Mouse (Mus musculus): ENCODE measurements around the gene Timm50. TPM values are rescaled to one million over a fixed set of nuclear protein-coding genes. Genes with fewer than 3 reads are reported as not detected.

Gene Timm50
- total RNA-seq (2021) = 10 to 100 TPM; 66.3 to 66.6 TPM
- long read RNA-seq, experiment 1, transcript Timm50-201 (11 exons, 1,515 nt) = major isoform, 124 of 135 reads
- long read RNA-seq, experiment 1, partial matches to known transcripts = 0 of 135 reads
- long read RNA-seq, experiment 1, other reads (novel, unspliced or antisense) = 11 of 135 reads
- long read RNA-seq, experiment 2, transcript Timm50-201 (11 exons, 1,515 nt) = major isoform, 64 of 78 reads
- long read RNA-seq, experiment 2, partial matches to known transcripts = 5 of 78 reads
- long read RNA-seq, experiment 2, other reads (novel, unspliced or antisense) = 9 of 78 reads

DNA sequence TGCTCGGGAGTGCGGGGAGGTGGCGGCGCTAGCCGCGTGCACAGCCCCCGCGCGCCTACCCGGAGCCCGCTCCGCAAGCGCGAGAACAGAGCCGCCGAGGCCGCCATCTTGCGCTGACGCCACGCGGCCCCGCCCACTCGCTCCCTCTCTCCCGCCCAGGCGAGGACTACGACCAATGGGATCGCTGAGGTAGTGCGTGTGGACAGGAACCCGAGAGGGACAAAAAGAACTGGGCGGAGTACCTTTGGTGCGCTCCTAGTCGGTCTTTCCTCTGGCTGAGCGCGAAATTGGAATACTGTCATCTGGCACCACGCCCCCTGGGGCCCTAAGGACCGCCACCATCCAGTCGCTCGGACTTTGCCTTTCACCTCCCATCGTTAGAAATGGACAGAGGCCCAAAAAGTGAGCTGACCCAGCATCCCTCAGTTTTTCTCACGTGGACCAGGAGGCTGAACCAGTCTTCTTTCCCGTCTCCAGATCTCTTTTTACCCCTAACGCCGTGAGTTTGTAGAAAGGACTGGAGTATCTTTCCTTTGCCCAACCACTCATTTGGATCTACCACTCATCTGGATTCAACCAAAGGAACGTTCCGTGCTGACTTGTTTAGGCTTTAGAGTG is at the start of gene Timm50:
Gene Timm50 (minus strand): TSS at position 147 of the 618 bp plus-strand sequence.
- DNase-seq = peak; percentile 98 to 99

DNA sequence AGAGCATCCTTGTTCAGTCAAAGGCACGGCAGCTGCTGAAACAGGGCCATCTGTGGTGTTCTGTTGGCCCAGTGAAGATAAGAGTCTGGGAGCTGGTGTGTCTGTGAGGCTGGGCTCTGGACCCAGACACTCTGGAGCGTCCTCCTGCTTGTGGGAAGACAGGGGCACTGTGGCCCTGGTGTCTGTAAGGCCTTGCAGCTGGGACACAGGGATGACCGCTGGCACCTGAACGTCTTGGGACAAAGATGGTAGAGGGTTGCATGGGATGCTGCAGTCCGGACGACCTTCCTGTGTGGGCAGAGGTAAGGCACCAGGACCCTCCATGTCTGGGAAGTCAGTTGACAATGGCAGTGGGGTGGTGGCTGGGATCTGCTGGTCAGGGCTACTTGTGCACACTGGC is 48.4 kb upstream of the Timm50 start:
- no peak for DNase-seq

DNA sequence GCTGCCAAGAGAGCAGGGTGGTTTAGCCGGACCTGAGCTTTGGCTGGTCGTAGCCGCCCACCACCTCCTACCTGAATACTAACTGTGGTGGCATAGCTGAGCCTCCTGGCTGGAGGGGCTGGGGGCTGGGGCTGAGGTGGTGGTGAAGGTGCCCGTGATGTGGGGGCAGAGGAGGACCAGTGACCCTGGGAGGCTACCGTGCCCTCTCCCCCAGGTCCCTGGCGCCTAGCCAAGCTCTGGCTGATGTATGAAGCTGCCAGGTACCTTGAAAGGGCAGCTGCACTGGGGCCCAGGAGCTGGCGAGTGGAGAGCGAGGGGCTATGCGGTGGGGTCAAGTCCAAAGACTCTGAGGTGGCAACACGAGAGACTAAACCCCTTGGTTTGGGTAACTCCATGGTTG is 48.0 kb upstream of the Timm50 start:
- DNase-seq = no peak

DNA sequence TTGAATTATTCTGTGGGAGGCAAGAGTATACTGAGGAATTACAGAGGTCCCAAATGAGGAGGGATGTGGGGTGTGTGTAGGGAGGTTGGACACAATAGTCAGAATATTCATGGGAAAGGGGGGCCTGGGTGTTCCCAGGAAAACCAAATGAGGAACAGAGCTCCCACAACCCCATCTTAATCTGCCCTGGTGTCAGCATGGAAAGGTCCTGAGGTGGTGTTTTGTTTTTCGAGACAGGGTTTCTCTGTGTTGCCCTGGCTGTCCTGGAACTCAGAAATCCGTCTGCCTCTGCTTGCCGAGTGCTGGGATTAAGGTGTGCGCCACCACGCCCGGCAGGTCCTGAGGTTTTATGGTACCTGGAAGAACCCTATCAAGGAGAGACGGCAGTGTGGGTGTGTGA is 46.6 kb upstream of the Timm50 start:
- no peak for DNase-seq

DNA sequence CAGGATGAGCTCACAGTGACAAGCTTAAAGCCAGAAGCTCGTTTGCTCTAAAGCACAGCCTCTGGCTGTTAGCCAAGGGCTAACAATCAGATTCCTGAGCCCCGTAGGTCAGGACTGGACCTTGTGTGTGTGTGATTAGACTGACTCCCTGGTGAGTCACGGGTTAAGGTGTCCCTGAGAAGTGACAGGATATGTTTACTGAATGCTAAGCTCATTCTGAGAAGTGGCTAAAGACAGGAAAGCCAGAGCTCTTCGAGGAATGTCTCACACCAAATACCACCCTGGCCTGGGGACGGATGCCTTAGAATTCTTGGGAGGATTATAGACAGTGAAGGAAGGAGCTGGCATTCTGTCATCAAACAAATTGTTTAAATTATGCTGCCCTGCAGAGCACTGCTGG is 46.1 kb upstream of the Timm50 start:
- DNase-seq = no peak

DNA sequence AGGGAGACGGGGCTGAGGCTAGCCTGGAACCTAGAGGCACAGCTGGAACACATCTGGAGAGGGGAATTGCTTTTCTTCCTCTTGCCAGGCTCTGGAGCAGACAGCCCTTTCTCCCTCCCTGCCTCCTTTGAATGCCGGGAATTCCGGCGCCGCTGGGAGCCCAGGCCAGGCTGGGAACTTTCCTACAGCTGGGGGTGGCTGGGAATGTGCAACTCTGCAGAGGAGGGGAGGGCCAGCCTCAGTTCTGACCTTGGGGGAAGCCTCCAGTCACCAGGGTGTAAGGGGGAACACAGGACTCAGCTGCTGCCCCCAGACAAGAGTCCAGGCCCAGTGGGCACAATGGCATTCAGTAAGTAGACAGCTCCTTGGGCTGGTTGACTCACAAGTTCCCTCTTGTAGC is 45.1 kb upstream of the Timm50 start:
- DNase-seq = peak; percentile 66 to 83

DNA sequence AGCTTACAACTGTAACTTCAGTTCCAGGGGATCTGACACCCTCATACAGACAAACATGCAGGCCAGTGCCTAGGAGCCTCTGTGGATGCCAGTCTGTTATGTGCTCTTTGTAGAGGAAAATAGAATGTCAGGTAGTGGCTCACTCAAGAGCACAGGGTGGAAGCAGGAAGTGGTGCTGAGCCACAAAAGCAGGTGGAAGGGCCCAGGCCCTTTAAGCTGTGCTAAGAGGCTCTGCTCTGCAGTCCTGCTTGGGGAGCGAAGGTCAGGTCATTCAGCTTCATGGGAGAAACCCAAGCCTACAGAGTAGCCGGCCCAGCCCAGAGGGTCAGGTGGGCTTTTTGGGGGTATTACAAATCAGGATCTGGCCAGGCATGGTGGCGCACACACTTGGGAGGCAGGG is 43.3 kb upstream of the Timm50 start:
- DNase-seq = no peak

DNA sequence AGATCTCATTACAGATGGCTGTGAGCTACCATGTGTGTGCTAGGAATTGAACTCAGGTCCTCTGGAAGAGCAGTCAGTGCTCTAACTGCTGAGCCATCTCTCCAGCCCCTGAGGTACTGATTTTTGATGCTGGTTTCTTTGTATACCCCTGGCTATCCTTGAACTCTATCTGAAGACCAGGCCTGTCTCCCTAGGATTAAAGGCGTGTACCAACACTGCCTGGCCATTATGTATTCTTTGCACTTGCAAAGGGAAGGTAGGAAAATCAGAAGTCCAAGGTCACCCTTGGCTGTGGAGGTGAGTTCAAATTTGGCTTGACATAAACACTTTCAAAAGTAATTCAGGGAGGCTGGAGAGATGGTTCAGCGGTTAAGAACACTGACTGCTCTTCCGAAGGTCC is 42.7 kb upstream of the Timm50 start:
- DNase-seq = no peak

DNA sequence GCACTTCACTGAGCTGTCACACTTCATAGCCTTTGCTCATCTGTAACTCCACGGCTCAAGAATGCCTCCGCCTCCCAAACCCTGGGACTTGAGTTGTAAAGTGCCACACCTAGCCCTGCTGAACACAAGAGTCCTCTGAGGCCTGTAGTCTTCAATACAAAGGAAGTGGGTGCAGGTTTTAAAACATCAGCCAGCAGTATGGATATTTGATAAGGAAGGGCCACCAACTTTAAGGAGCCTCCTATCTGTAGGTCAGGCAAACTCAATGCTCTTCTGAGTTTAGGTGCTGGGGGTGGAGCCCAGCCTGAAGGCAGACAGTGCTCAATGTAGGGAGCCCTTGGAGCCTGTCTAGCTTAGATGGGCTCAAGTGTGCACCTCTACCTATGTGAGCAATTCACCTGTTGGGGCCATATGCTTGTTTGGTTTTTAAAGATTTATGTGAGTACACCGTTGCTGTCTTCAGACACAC is 42.3 kb upstream of the Timm50 start:
- DNase-seq = no peak

DNA sequence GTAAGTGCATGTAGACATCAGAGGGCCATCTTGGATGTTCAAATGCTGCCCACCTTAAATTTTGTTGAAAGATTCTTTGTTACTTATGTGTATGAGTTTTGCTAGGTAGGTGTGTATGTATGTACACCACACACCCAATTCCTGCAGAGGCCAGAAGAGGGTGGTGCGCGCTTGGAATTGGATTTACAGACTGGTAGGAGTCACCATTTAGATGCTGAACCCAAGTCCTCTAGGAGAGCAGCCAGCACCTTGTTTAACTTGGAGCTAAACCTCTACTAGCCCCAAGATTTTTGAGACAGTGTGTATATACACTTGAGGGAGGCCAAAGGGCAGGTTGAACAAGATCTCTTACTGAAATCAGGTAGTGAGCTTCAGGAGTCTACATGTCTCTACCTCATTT is 41.4 kb upstream of the Timm50 start:
- no peak for DNase-seq

DNA sequence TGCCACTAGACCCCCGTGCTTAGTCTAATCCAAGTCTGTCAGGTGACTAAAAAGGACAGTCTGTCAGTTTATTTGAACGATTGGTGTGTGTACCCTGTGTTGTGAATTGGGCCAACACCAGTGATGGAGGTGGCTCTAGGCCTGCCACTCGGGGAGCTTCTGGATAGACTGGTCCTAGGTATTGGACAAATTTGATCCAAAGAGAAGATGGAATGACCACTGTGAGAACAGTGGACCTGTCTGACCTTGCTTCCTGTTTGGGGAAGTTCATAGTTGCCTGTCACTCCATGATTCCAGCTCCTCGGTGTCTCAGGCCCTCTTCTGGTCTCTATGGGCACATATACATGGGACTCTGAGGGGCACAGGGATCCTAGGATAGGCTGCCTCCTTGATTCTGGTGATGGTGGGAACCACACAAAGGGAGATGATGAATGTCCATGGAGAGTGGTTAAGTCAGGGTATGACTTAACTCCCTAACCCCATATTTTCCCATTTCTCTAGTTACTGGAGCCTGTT is 39.9 kb upstream of the Timm50 start:
- DNase-seq = no peak

DNA sequence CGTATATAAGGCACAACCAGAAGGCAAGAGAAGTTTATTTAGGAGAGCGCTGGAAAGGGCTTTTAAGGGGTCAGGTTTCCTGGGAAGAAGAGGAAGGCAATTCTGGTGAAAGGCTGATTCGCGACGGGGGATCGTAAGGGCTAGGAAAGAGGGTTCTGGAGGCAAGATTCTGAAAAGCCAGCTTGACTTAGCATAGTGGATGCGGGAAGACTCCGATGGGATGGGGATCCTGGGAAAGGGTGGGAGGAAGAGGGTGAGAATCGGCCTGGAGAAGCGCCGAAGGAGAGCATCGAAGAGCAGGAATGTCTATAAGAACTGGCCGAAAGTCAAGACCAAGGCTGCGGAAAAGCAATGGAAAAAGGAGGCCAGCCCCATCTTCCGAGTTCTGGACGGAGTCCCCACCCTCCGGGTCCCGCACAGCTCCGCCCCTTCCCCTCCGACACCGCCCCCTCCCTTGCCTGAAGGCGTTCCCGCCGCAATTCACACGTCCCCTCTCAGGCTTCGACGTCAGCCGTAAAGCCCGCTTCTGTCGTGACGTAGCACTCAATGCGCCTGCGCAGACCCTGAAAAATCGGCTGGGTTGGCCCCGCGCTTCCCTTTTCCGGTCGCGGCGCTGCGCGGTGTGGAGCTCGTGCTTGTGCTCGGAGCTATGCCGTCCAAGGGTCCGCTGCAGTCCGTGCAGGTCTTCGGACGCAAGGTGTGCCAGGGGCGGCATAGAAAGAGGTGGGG is 38.4 kb upstream of the Timm50 start, which contains the start of gene Rps16:
Gene Rps16 (plus strand): TSS at position 498 of the 729 bp plus-strand sequence.
- peak; percentile 98 to 99 for DNase-seq

DNA sequence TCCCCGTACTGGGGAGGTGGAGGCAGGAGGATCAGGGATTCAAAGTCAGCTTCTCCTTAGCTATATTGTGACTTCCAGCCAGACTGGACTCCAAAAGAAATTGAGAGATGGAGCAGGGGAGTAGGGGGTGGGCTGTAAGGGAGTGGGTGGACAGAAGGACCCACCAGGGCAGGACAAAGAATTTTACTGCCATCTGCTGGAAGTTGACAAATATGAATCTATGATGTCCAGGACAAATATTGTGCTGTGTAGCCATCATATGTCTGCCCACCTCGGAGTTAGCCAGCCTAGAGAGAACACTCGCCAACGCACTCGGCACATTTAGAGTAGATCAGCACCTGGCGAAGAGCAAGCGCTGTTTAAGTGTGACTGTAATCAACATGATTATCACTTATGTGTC is 36.7 kb upstream of the Timm50 start:
- DNase-seq = no peak

DNA sequence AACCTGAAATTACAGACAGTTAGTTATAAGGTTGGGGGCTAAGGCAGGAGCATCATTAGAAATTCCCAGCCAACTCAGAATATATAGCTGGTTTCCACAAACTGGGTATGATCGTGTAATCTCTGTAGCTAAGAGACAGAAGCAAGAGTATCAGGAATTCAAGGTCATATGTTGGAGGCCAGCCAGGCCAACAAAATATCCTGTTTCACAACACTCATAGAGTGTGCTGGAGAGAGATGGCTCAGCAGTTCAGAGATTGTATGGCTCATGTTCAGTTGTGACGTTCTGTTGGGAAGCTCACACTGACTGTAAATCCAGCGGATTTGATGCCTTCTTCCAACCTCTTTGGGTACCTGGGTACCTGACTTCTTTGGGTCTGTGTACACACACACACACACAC is 35.9 kb upstream of the Timm50 start:
- no peak for DNase-seq

DNA sequence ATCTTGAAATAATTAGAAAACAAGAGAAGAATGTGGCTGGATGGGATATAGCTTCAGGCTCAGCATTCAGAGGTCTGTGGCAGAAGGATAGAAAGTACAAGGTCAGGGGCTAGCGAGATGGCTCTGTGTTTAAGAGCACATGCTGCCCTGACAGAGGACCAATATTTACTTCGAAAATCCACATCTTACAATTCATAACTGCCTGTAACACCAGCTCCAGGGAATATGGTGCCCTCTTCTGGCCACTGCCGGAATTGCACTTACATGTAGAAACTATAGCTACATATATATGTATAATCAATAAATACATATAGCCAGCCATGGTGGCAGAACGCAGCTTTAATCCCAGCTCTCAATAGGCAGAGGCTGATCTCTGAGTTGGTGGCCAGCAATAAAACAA is 32.8 kb upstream of the Timm50 start:
- peak in 1 of 2 experiments; percentile 83 for DNase-seq

DNA sequence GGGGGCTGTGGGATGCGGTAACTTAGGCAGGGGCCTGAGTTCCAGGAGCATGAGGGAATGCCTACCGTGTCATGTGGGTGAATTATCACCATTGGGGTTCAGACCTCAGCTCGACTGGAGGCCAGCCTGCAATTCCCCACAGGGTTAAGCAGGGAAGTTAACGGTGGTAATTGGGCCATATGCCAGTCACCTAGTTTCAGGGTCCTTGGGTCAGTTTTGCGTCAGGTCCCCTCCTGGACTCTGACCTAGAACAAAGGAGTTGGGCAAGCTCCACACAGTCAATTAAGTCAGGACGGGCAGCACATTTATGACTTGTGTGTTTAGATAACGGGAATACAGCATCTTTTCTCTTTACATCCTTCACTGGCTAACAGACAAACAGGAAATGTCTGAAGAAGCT is 29.5 kb upstream of the Timm50 start:
- no peak for DNase-seq

DNA sequence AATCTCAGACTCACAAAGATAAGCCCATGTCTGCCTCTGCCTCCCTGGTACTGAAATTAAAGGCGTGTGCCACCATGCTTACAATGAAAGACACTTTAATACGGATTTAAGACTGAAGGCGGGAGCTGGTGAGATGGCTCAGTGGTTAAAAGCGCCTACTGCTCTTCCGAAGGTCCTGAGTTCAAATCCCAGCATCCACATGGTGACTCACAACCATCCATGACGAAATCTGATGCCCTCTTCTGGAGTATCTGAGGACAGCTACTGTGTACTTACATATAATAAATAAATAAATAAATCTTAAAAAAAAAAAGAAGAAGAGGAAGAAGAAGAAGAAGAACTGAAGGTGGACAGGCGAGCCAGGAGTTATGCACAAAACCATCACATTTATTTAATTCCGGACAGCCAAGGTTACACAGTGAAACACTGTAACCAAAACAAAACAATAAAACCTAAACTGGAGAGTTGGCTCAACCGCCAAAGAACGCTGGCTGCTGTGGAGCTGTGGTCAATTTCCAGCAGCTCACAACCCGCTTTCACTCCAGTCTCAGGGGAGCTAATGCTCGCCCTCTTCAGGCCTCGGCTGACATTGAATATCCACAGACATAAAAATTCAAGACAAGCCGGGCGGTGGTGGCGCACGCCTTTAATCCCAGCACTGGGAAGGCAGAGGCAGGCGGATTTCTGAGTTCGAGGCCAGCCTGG is 27.5 kb upstream of the Timm50 start:
- DNase-seq = peak; percentile 77 to 79

DNA sequence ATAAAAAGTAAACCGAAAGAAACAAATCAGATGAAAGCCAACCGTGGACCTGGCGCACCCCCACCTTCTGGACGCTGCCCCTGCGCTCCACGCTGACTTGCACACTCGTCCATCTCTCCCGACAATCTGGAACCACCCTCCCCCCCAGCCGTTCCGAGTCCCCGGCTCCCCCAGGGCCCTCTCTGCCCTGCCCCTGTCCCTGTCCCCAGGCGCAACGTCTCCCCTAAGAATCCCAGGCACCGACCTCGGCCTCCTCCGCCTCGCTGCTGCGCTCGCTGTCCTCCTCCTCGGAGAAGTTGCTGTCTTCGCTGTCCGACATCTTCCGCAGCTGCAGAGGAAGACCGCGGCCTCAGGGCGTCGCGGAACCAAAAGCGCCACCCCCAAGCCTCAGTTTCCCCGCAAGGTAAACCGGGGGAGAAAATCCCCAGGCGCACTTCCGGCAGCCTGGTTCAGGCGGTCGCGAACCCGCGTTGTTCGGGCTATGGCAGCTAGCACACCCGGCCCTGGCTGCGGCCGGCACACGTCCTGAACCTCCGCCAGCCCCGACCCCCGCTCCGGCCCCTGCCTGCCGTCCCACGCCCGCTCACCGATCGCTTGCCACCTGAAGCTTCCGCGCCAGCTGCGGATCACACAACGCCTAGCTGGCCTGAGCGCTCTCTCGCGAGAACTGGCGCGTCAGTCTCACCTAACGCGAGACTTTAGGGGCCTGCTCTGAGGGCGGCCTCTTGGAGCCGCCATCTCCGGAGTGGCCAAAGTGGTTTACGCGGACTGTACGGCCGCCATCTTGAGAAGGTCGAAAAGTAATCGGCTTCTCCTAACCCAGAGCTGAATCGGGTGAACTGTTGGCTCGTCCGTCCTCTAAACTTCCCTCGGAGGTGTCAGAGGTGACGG is 26.5 kb upstream of the Timm50 start, which contains the start of gene Supt5:
Gene Supt5 (minus strand): TSS at position 639 of the 891 bp plus-strand sequence.
- DNase-seq = peak; percentile 98 to 99

DNA sequence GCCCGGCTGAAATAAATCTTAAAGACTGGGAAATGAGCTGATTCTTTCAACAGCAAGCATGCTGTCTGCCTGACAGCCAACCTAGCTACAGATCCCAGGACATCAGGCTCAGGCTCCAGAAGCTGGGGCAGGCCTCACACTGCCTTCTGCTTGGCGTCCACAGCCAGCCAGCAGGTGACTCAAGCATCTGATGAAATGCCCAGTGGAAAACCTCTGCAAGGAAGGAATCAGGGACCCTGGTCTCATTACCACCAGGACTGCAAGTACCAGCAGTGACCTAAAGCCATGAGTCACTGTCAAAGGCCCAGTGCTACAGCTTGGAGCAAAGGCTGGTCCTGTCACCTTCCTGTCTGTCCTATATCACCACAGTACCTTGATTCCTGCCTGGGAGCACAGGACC is 23.6 kb upstream of the Timm50 start:
- no peak for DNase-seq

DNA sequence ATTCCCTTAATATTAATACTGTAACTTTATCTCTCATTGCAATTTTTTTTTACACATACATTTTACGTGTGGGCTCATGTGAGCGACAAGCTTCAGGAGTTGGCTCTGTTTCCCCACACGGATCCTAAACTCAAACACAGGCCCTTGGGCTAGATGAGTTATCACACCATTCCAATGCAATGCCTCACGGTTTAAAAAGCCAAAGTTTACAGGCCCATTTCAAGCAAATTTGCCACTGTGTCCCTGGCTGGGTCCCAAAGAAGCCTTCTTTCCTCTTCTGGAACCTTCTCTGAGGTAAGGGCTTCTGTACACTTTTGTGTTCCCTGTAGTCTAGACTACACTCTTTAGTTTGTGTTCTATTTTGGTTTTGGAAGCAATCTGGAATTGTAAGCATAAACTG is 22.7 kb upstream of the Timm50 start:
- DNase-seq = no peak

DNA sequence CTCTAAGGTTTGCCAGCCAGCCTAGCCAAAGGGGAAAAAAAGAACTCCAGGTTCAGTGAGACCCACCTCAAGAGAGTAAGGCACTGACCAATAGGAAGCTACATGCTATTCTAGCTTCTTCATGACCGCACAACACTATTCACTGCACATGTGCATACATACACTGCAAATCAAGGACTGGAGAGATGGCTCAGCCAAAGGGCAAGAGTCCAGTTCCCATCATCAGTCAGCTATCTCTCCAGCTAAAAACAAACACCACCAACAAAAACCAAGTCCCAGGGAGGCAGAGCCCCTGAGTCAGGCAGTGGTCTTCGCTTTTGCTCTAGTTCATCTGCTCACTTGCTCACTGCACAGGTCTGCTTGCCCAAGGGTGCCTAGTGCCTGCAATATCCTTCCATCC is 16.4 kb upstream of the Timm50 start:
- DNase-seq = no peak
